Comparison of ENCODE assay signal across 8 mouse cellular contexts in genomic region chr7:81571108-81571940, GRCm38 (mm10). TPM values are rescaled to one million over a fixed set of nuclear protein-coding genes. Genes with fewer than 3 reads are reported as not detected.
A peak's percentile ranks its signal among the peaks of the same experiment; 100 is the strongest.
DNase-seq lines count a peak whose midpoint lies in the region; ATAC-seq and TF ChIP-seq lines count a peak whose summit lies in the region.

Whamm (plus strand) TSS chr7:81571266.

- no peaks in the 10 kb centered on the region for H3K9me3 ChIP-seq in E14TG2a.4 (ENCODE audit: low read length)
- no peaks in the 10 kb centered on the region for H3K9me3 ChIP-seq in forebrain, embryonic 12.5 days
- H3K9me3 ChIP-seq in heart, postnatal 0 days (replicated peaks; ENCODE audit: control insufficient read depth, low read length) = no peaks in the 10 kb centered on the region
- H3K9me3 ChIP-seq in liver, embryonic 16.5 days (replicated peaks; ENCODE audit: control insufficient read depth, low read length) = no peaks in the 10 kb centered on the region
- no peaks in the 10 kb centered on the region for H3K9me3 ChIP-seq in neural tube, embryonic 13.5 days

- TF ChIP-seq POLR2A in testis, adult 2 months (IDR thresholded peaks at IDR 0.05; ENCODE audit: control insufficient read depth, low read depth, low read length) = peak; percentile 91

- whole genome bisulfite sequencing in forebrain, embryonic 12.5 days = under 1% methylated on average over 80 of the region's 96 CpGs
- WGBS in heart, postnatal 0 days = under 1% methylated on average over 68 of the region's 96 CpGs
- under 1% methylated on average over 82 of the region's 96 CpGs for WGBS in liver, embryonic 16.5 days (ENCODE audit: insufficient replicate concordance)
- under 1% methylated on average over 93 of the region's 96 CpGs for WGBS in neural tube, embryonic 13.5 days

- peaks cover 5% of the 10 kb centered on the region for H3K27me3 ChIP-seq in E14TG2a.4 (ENCODE audit: insufficient read depth, low read length)
- H3K27me3 ChIP-seq in forebrain, embryonic 12.5 days = no peaks in the 10 kb centered on the region
- H3K27me3 ChIP-seq in heart, postnatal 0 days (ENCODE audit: control insufficient read depth, insufficient read depth, low read length) = no peaks in the 10 kb centered on the region
- H3K27me3 ChIP-seq in liver, embryonic 16.5 days (ENCODE audit: control insufficient read depth, insufficient read depth, low read depth, low read length) = no peaks in the 10 kb centered on the region
- H3K27me3 ChIP-seq in neural tube, embryonic 13.5 days = no peaks in the 10 kb centered on the region
- no peaks in the 10 kb centered on the region for H3K27me3 ChIP-seq in testis, adult 2 months (ENCODE audit: control insufficient read depth, insufficient read depth, low read length)

- no peak for TF ChIP-seq CTCF in E14TG2a.4 (conservative IDR thresholded peaks at IDR 0.05; ENCODE audit: low read length)
- 0 out of 2 replicates have a peak, but pooled peaks have one; percentile 1 for TF ChIP-seq CTCF in heart, postnatal 0 days (IDR thresholded peaks at IDR 0.05; ENCODE audit: low read depth)
- TF ChIP-seq CTCF in testis, adult 2 months (IDR thresholded peaks at IDR 0.05; ENCODE audit: control insufficient read depth, insufficient read depth, insufficient replicate concordance, low read depth, low read length) = no peak

- peak within 1 kb of the TSS; percentile 77 for H3K4me2 ChIP-seq in forebrain, embryonic 12.5 days
- peak within 1 kb of the TSS; percentile 79 for H3K4me2 ChIP-seq in heart, postnatal 0 days (ENCODE audit: low read depth, low read length)
- peak within 1 kb of the TSS; percentile 75 for H3K4me2 ChIP-seq in liver, embryonic 16.5 days (ENCODE audit: low read depth, low read length)
- peak within 1 kb of the TSS; percentile 68 for H3K4me2 ChIP-seq in neural tube, embryonic 13.5 days

- DNase-seq in c-Kit-positive CD71-positive TER-119-positive erythroid progenitor cells, embryonic 14.5 days (ENCODE audit: low spot score) = peak; percentile 94
- peak; percentile 98 for DNase-seq in heart, postnatal 0 days (ENCODE audit: low spot score)
- DNase-seq in kidney, postnatal 4 days = peak; percentile 90 to 96

- peaks cover 29% of the 10 kb centered on the region for H3K4me1 ChIP-seq in E14TG2a.4 (replicated peaks; ENCODE audit: low read depth, low read length)
- peaks cover 10% of the 10 kb centered on the region for H3K4me1 ChIP-seq in forebrain, embryonic 12.5 days
- H3K4me1 ChIP-seq in heart, postnatal 0 days (ENCODE audit: control insufficient read depth, insufficient read depth) = peaks cover 19% of the 10 kb centered on the region
- peaks cover 14% of the 10 kb centered on the region for H3K4me1 ChIP-seq in liver, embryonic 16.5 days (ENCODE audit: control insufficient read depth, low read depth, low read length)
- peaks cover 18% of the 10 kb centered on the region for H3K4me1 ChIP-seq in neural tube, embryonic 13.5 days (replicated peaks)
- peaks cover 4% of the 10 kb centered on the region; the same call in 1 of the 2 replicates for H3K4me1 ChIP-seq in testis, adult 2 months (ENCODE audit: control insufficient read depth, insufficient read depth, low read length)

- H3K36me3 ChIP-seq in E14TG2a.4 (ENCODE audit: insufficient read depth, low read length) = peaks cover 10% of the 10 kb centered on the region
- H3K36me3 ChIP-seq in forebrain, embryonic 12.5 days (replicated peaks) = peaks cover 5% of the 10 kb centered on the region
- H3K36me3 ChIP-seq in heart, postnatal 0 days (replicated peaks; ENCODE audit: control insufficient read depth, insufficient read depth, low read length) = peaks cover 5% of the 10 kb centered on the region; the same call in 1 of the 2 replicates
- peaks cover 5% of the 10 kb centered on the region; the same call in 1 of the 2 replicates for H3K36me3 ChIP-seq in liver, embryonic 16.5 days (ENCODE audit: control insufficient read depth, insufficient read depth)
- H3K36me3 ChIP-seq in neural tube, embryonic 13.5 days = peaks cover 13% of the 10 kb centered on the region
- H3K36me3 ChIP-seq in testis, adult 2 months (ENCODE audit: control insufficient read depth, insufficient read depth, low read length) = peaks cover 2% of the 10 kb centered on the region; the same call in 1 of the 2 replicates

- H3K27ac ChIP-seq in forebrain, embryonic 12.5 days = peak within 1 kb of the TSS; percentile 97
- H3K27ac ChIP-seq in heart, postnatal 0 days (ENCODE audit: low read depth) = peak within 1 kb of the TSS; percentile 99
- H3K27ac ChIP-seq in liver, embryonic 16.5 days (ENCODE audit: low read length) = peak within 1 kb of the TSS; percentile 96
- peak within 1 kb of the TSS; percentile 98 for H3K27ac ChIP-seq in neural tube, embryonic 13.5 days (replicated peaks)
- peak within 1 kb of the TSS; percentile 95 for H3K27ac ChIP-seq in testis, adult 2 months (ENCODE audit: control insufficient read depth, insufficient read depth, low read depth, low read length)

- H3K4me3 ChIP-seq in E14TG2a.4 (replicated peaks; ENCODE audit: low read length) = peak within 1 kb of the TSS; percentile 90
- H3K4me3 ChIP-seq in forebrain, embryonic 12.5 days (replicated peaks) = peak within 1 kb of the TSS; percentile 86
- H3K4me3 ChIP-seq in heart, postnatal 0 days (ENCODE audit: low read depth, low read length) = peak within 1 kb of the TSS; percentile 93
- H3K4me3 ChIP-seq in liver, embryonic 16.5 days (ENCODE audit: low read depth, low read length) = peak within 1 kb of the TSS; percentile 92
- H3K4me3 ChIP-seq in neural tube, embryonic 13.5 days = peak within 1 kb of the TSS; percentile 91
- H3K4me3 ChIP-seq in testis, adult 2 months (ENCODE audit: control insufficient read depth, low read depth, low read length) = peak within 1 kb of the TSS; percentile 99

- peak within 1 kb of the TSS; percentile 85 for H3K9ac ChIP-seq in forebrain, embryonic 12.5 days
- peak within 1 kb of the TSS; percentile 93 for H3K9ac ChIP-seq in heart, postnatal 0 days (replicated peaks; ENCODE audit: low read depth, low read length)
- H3K9ac ChIP-seq in liver, embryonic 16.5 days (ENCODE audit: low read depth, low read length) = peak within 1 kb of the TSS; percentile 94
- H3K9ac ChIP-seq in neural tube, embryonic 13.5 days = peak within 1 kb of the TSS; percentile 96

- ATAC-seq in forebrain, embryonic 12.5 days (ENCODE audit: low FRiP score) = peak; percentile 100
- peak; percentile 91 for ATAC-seq in heart, postnatal 0 days (ENCODE audit: insufficient read depth, low read depth)
- peak; percentile 96 for ATAC-seq in liver, embryonic 16.5 days (ENCODE audit: low read depth)
- peak; percentile 100 for ATAC-seq in neural tube, embryonic 13.5 days (ENCODE audit: low read depth)

- TF ChIP-seq EP300 in heart, postnatal 0 days (IDR thresholded peaks at IDR 0.05; ENCODE audit: low read depth) = no peak

RNA-seq across cellular contexts. Expression of gene Whamm, which starts in this region (rescaled TPM):
- polyA plus RNA-seq in forebrain, embryonic 12.5 days (2016; fragmentation: Nextera tagmentation; extraction: Ambion mirVana) = 5.9 and 6.0 TPM in 2 replicates
- total RNA-seq in heart, postnatal 0 days (2014; rRNA removed; ENCODE audit: low replicate concordance) = 3.3 and 6.6 TPM in 2 replicates
- polyA plus RNA-seq in heart, postnatal 0 days (2015; fragmentation: Nextera tagmentation; extraction: Ambion mirVana) = 3.1 and 3.3 TPM in 2 replicates
- 1.5 and 2.4 TPM in 2 replicates for polyA plus RNA-seq in liver, embryonic 16.5 days (2015; fragmentation: Nextera tagmentation; extraction: Ambion mirVana)
- polyA plus RNA-seq in neural tube, embryonic 13.5 days (2015; fragmentation: Nextera tagmentation; extraction: Ambion mirVana) = 7.1 and 8.0 TPM in 2 replicates
- polyA plus RNA-seq in testis, adult 2 months (2012; rRNA removed) = 22.9 and 27.4 TPM in 2 replicates

Comparison
In these comparisons a context has a peak if more than half of its experiments do, and no peak if none do; other contexts are left out.
1. Peak in every context shown above with its lines: DNase-seq, ATAC-seq, H3K4me3 ChIP-seq and H3K27ac ChIP-seq.